Mouse (Mus musculus): ENCODE results near the gene Iars2. TPM values are rescaled to one million over a fixed set of nuclear protein-coding genes. Genes with fewer than 3 reads are reported as not detected.
A peak's percentile ranks its signal among the peaks of the same experiment; 100 is the strongest.
"Not testable (repeated sequence)": the region's sequence is repeated elsewhere in the genome, so short reads cannot be mapped to it uniquely, and the experiment has no call there.

The Iars2 gene
- total RNA-seq, 2 experiments from 2014 or later = 95.2 to 101 TPM

DNA sequence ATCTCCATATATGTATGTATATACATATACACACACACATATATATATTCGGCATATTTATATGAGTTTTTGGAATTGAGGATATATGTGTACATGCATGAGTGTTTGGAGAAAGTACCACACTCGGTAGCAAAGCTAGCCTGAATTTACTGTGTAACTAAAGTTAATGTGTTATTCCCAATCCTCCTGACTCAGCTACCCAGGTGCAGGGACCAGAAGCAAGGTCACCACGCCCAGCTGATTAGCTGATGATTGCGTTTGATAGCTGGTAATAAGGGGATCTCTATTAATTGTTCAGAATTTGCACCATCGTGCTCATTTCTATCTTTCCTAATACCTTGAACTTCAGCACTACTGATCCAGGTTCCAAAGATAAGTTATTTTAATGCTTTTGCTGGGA, 4.5 kb upstream of the Iars2 start:
- DNase-seq (ENCODE audit: low spot score in 2 of 2) = no peak

DNA sequence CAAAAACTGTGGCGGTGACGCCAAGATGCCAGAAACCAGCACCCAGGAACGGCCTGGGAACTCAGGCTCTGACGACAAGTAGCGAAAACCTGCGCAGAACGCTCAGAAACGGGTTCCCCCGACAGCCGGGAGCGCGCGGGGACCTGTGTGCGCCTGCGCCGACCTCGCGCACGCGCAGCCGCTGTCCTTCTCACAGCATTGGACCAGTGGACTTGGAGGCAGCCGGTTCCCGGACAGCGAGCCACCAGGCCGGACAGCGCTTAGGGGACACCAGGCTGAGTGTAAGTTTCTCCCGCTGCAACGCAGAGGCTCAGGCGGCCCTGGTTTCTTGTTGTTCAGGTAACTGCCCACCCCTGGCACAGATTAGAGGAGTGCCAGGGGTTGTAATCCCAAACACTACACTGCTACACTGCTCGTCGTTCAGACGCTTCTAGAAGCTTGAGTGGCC, 2.8 kb upstream of the Iars2 start, which contains the start of gene Bpnt1:
Bpnt1 (plus strand) TSS at position 167 of the 448 bp plus-strand sequence.
- DNase-seq (ENCODE audit: low spot score in 2 of 2) = peak; percentile 74 to 79

DNA sequence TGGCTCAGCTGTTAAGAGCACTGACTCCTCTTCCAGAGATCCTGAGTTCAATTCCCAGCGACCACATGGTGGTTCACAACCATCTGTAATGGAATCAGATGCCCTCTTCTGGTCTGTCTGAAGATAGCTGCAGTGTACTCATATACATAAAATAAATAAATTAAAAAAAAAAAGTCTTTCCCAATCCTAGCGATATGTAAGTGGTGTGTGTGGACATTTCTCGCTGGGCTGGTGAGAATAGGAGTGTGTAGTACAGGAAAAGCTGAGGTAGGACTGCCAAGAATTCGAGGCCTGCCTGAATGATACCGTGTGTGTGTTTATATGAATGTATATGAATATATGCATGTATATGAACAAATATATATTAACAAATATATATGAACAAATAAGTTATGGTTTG, 2.2 kb upstream of the Iars2 start:
- DNase-seq (ENCODE audit: low spot score in 2 of 2) = no peak

DNA sequence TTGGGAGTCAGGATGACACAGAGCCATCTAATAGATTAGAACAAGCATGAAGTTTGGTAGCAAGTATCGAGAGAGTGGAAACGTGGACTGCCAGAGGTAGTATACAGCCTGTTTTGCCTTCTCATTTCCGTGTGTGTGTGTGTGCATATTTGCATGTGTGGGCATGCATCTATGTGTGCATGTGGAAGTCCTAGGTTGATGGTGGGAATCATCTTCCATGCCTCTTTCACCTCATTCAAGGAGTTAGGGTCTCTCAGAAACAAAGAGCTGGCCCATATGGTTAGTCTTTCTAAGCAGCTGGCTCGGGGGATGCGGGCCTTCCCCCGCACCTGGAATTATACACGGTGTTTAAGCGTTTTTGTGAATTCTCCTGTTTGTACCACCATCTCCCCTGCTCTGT, 655 bp upstream of the Iars2 start:
- no peak for DNase-seq (ENCODE audit: low spot score in 2 of 2)

DNA sequence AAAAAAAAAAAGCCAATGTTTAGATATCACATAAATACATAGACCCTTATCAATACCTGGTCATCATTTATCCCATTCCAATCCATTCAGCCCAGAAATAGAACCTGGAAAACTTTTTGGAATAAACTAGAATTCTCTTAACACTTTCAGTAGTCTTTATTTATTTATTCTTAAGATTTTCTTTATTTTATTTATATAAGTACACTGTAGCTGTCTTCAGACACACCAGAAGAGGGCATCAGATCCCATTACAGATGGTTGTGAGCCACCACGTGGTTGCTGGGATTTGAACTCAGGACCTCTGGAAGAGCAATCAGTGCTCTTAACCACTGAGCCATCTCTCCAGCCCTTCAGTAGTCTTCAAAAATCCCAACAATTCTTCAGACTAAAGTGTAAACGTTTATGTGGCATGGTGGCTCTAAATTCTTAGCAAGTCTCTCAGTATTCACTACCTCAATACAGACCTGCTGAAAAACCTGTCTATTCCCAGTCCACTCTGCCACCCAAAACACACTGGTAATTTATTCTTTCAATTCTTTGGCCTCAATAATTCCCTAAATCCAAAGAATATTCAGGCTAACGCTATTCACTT, 1.3 kb downstream of the Iars2 start:
- DNase-seq (ENCODE audit: low spot score in 2 of 2) = not testable (repeated sequence)

DNA sequence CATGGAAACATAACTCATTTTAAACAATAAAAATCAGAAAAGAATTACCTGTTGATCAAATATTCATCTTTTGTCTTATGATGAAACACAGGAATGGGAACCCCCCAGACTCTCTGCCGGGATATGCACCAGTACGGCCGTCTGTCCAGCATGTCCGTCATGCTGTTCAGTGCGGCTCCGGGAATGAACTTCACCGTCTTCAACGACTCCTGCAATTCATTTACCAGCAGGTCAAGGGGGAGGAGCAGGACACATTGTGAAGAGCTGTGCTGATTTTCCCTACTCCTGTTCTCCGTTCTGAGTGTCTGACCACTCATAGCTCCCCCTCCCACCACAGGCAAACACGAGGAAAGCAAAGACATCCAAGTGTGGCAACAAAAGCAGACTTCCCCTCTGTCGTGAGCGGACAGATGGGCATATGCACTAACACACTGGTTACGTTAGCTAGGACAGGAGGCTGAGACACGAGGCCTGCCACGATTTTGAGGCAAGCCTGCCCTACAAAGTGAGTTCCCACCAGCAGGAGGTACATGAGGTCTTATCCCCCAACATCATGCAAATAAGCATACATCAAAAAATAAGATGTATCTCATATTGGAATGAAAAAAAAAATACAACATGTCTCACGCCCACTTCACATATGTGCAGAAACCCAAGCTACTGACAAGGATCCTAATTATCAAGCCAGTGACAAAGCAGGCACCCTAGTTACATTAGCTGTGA, 13.2 kb downstream of the Iars2 start:
- no peak for DNase-seq (ENCODE audit: low spot score in 2 of 2)

DNA sequence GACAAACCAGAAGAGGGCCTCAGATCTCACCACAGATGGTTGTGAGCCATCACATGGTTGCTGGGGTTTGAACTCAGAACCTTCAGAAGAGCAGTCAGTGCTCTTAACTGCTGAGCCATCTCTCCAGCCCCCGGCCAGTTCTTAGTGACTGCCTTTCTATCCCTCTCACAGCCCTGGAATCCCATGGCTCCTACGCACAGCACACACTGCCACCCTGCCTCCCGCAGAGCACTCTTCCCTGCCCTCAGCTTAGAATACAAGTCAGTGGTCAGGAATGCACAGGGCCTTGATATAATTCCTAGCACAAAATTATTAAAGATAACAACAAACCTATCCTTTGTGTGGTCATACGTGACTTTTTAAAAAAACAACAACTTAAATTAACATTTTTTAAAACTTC, 14.7 kb downstream of the Iars2 start:
- no peak for DNase-seq (ENCODE audit: low spot score in 2 of 2)

DNA sequence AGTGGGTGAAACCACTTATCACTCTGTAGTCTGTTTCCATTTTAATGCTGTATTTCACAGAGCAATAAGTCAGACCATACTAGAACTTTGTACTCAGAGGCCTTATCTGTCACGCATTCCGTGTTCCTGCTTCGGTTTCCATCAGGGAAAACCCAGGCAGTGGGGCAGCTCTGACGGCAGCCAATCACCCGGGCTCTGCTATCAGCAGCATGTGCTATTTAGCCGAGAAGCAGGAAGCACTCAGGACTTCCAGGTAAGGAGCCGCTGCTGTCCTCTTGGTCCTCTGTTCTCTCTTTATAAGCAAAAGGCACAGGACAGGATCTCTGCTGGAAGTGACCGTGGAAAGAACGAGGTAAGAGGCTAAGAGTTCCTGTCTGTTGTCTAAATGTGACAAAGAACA, 17.2 kb downstream of the Iars2 start:
- DNase-seq (ENCODE audit: low spot score in 2 of 2) = no peak

DNA sequence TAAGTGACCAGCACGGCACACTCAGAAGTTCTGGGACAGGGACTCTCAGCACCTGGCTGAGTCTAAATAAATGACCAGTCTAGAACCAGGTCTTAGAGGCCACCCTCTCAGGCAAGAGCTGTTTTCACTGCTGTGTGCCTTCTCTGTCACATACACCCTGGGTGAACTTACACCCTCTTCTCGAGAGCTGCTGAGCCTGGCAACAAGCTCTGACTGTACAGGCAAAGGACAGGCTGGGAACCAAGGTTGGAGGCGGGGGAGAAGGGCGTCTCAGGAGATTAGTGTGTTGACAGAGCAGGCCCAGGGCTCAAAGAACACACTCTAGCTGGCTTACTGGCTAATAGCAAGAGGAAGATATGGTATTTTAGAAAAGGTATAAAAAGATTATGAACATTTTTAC, 20.3 kb downstream of the Iars2 start:
- DNase-seq (ENCODE audit: low spot score in 2 of 2) = no peak

DNA sequence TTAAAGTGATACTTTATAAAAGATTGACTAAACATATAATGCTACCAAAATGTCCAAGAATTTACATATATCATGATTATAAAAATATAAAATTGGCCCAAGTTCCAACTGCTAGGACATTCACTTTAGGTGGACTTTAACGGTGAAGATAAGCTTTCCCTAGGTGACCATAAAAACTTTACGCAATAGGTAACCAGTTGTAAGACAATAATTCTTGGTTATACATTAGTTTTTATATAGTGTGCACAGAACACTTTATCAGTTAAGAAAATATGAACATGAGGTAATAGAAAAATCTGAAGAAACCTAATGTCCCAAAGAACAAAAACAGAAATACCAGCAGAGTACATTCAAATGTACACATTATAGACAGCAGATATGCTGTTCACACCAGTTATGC, 20.9 kb downstream of the Iars2 start:
- DNase-seq (ENCODE audit: low spot score in 2 of 2) = no peak

DNA sequence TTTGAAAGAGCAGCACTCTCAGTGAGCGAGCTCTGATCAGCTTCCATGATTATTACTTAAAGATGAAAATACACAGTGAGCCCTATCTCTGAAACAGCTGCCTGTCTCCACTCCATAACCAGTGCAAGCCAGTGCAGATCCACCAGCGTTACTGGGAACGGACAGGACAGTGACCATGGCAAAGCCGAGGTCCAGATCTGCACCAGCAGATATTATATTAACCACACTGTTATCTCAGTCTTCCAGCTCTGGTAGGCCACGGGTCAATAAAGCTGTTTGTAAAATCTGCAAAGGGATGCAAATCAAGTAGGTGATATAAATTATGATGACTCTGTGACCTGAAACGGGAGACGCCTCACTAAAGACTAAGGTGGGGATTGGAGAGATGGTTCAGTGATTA, 21.6 kb downstream of the Iars2 start:
- no peak for DNase-seq (ENCODE audit: low spot score in 2 of 2)

DNA sequence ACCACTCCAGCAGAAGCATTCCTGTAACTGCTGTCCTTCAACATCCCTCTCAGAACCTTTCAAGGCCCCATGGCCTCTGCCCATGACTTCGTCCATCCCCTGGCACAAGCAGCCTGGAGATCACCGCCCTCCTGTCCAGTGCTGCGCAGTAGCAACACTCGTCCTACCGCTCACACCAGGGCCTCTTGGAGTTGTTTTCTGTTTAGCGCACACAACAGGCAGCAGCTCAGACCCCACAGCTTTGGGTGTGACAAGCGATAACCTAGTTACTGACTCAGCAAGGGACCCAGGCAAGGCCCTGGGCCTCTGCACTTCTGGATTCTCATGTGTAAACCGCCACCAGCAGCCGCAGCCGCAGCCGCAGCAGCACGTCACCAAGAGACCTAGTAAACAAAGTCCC, 22.4 kb downstream of the Iars2 start:
- no peak for DNase-seq (ENCODE audit: low spot score in 2 of 2)

DNA sequence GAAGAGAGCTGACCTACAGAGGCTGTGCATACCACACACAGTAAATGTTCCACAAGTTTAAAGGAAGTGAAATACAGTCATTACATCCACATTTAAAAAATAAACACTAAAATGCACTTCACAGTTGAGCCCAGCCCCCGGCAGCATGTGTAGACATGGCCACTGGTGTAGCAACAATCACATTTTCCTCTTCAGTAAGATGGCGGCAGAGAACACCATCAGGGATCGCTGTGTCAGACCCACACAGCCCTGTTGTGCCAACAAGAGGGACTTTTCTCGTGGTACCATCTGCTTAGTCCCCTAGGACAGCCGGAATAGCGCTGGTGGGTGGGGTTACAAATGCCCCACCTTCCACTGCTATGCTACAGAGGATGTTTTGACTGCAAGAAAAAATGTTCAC, 26.4 kb downstream of the Iars2 start:
- DNase-seq (ENCODE audit: low spot score in 2 of 2) = no peak

DNA sequence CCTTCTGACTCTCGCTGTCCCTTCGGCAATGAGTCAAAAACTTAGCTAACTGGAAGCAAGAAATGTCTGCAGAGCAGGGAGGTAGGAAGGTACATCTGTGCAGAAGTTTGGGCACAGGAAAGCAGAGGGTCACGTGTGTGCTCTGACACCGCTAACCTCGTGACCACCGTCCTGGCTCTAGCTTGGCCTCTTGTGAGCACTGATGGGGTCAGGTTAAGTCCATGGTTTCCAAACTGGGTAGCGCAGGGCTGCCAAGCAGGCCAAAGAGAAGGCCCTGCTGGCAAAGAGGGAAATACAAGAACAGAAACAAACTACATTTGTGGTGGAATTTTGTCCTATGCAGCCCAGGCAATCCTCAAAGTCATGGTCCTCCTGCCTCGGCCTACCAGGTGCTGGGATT, 30.7 kb downstream of the Iars2 start:
- no peak for DNase-seq (ENCODE audit: low spot score in 2 of 2)

DNA sequence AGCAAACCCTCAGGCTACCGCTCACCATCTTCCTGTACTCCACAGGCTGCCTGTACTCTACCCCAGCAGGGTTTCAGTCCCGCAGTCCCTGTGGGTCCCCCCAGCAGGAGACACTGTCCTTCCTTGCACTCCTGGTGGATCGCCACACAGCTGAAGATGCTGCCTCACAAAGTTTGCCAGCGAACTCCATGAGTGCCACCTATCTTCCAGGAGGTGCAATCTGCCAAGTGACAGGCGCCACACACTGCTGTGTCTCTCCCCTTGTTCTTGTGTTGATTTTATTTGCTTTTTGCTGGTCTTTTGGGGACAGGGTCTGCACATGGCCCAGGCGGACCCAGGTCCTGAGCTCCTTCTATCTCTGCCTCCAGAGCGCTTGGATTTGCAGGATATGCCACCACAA, 32.3 kb downstream of the Iars2 start:
- no peak for DNase-seq (ENCODE audit: low spot score in 2 of 2)

DNA sequence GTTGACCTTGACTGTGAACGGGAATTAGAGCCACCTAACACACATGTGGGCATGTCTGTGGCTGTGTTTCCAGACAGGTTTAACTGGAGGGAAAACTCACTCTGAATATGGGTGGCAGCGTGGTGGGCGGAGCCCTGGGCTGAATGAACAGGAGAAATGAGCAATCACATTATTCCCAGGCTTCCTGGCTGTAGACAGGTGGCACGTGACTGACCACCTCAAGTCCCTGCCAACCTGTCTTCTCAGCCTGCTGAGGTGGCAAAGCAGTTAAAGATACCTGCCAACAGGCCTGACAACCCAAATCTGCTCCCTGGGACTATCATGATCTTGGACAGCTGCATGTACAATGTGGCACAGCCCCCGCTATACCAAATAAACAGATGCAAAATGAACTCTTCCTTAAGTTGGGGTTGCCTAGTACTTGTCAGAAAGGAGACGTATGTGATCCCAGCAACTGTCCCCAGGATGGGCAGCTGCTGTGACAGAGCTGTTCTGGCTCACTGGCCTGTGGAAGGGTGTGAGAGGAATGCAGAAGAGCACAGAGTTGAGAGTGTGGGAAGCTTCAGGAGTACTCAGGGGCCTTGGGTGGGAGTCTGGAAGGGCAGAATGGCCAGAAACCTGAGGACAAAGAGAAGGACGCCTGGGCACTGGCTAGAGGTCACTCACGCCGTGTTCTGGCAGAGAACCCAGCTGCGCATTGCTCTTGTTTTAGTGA, 36.4 kb downstream of the Iars2 start:
- no peak for DNase-seq (ENCODE audit: low spot score in 2 of 2)

DNA sequence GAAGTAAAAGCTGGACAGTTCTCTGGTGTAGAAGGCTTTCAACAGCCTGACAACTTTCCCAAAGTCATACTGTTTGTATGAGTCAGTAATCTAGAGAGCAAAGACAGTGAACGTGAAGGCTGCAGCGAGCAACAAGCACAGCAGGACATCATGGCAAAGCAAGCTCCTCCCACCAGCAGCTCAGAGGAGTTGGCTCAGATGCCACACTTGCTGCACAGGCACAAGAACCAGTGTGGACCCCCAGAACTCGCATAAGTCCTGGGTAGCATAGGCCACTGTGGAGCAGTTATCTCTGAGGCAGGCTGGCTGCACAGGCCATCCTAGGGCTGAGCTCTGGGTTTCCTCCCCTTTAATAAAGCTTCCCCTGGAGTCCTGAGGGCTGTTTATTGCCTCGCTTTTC, 37.9 kb downstream of the Iars2 start:
- DNase-seq (ENCODE audit: low spot score in 2 of 2) = no peak

DNA sequence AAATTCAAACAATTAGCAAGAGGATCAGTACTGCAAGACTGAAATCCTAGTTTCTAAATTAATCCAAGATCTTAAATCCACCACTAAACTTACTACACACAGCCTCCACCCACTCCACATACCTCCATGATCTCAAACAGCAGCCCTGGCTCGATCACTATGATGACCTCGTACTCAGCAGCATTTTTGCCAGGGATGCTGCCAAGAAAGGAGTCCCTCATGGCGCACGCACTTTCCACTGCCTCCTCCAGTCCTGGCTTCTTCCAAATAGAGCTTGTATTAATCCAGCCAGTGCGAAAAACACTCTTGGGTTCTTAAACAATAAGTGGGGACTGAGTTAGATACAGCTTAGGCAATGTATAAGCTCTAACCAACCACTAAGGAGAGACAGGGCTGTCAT, 40.0 kb downstream of the Iars2 start:
- no peak for DNase-seq (ENCODE audit: low spot score in 2 of 2)

DNA sequence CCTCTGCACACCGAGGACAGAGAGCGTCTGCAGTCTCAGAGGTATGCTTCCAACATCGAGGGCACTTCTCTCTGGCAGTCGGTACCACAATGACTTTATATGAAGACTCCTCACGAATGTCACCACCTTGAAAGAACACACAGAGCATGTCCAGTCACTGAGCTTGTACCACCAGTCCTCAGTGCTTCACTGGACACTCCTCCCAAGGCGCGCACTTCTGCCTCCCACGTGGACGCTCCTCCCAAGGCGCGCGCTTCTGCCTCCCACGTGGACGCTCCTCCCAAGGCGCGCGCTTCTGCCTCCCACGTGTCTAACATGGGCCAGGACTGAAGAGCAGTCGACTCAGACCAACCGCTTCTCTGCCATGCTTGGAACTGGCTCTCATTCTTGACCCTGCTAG, 42.1 kb downstream of the Iars2 start:
- DNase-seq (ENCODE audit: low spot score in 2 of 2) = no peak

DNA sequence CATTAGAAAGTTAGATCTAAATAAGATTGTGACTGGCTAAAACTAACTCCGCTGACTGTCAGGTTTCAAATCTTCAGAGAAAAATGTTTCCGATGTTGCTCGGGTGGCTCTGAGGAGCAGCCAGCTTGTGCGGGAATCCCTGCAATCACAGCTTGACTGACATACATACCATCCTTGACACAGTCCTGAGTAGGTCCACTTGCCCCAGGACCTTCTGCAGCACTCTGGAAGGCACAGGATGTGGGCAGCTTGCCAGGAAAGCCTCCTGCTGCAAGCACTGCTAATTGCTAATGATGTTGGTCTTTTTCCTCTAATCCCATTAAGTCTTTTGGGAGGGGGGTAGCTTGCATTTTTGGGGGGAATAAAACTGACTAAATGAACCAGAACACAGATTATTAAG, 44.0 kb downstream of the Iars2 start:
- DNase-seq (ENCODE audit: low spot score in 2 of 2) = no peak

DNA sequence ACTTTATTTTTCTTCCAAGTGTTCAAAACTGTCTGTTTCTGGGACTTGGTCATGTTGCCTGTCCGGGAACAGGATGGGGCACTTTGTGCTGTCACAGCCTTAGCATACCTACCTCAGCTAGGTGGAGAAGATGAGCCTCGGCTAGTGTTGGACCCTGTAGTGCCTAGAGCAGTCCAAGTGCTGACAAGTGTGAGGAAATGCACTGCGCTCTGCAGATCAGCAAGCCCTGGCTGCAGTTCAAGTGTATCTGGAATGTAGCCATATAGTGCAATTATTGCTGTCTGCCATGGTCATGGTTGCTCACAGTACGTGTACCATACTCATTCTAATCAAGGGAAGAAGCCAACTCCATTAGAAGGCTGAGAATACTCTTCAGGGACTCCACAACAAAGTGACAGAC, 44.5 kb downstream of the Iars2 start:
- peak in 1 of 2 experiments; percentile 28 for DNase-seq (ENCODE audit: low spot score in 2 of 2)

DNA sequence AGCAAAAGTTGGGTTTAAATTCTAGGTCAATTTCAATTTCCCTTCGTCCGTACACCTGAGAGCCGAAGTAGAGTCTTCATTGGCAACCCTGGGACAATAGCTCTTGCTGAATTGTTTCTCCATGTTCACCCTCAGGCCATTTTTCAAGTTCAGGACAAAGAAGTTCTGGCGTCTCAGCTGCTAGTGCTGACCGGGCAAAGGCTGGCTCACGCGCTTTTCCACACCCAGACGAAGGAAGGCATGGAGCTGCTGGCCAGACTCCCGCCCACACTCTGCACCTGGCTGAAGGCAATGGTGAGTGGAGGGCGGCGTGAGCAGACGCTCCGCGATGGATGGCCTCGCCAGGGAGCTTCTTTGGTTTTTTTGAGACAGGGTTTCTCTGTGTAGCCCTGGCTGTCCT, 45.9 kb downstream of the Iars2 start:
- DNase-seq (ENCODE audit: low spot score in 2 of 2) = no peak

DNA sequence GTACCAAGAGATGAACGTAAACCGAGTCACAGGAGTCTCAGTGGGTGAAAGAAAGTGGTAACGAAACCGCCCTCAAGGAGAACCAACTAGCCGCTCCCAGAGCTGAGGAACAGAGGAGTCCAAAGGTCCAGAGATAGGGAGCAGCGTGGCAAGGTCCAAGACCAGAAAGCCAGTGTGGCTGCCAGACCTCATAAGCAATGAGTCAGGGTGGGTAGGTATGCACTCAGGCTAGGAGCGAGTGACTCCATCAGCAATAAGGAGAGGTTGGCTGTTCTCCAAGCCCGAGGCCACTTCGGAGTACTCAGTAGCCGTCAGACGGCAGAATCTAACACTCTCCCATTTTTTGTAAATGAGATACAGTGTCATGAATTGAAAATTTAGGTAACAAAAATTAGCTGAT, 46.4 kb downstream of the Iars2 start:
- DNase-seq (ENCODE audit: low spot score in 2 of 2) = no peak

All from adrenal gland, postnatal 4 days (tissue).